Mouse (Mus musculus) lung, adult 2 months (tissue): ENCODE results near the gene Mt4. TPM values are rescaled to one million over a fixed set of nuclear protein-coding genes. Genes with fewer than 3 reads are reported as not detected.

Source experiments
- DNase-seq: peaks from one replicate; pipeline ENCODE4 v3.0.0; 2022
- H3K4me1 ChIP-seq: fragments of 200-500 bp; 2 replicates; pipeline ENCODE4 v1.6.1; 2011; ENCODE audit warnings: low read length; ENCODE audit not compliant: control insufficient read depth, insufficient read depth
- H3K4me3 ChIP-seq: fragments of 200-500 bp; replicated peaks from 2 replicates; pipeline ENCODE3; 2011; ENCODE audit warnings: low read depth, mild to moderate bottlenecking, control low read depth, low read length; ENCODE audit errors: extremely low read depth
- CTCF ChIP-seq: fragments of 200-500 bp; IDR thresholded peaks from 2 replicates; pipeline ENCODE4 v1.5.1; 2011; ENCODE audit warnings: mild to moderate bottlenecking, low read length, control low read depth; ENCODE audit not compliant: insufficient read depth
- POLR2A ChIP-seq: fragments of 200-500 bp; IDR thresholded peaks from 2 replicates; pipeline ENCODE4 v1.6.1; 2011; ENCODE audit warnings: low read depth, mild to moderate bottlenecking, control low read depth, low read length, borderline replicate concordance; ENCODE audit errors: extremely low read depth
- WGBS: fragments of 180-500 bp; shearing (Covaris S2); methylation state at CpG from one replicate; pipeline ENCODE4 v1.1.7; 2018; 5-methylcytosine and 5-hydroxymethylcytosine counted together
- polyA plus RNA-seq: library from polyadenylated mRNA; depleted of rRNA; stranded (reverse); fragments of >200 nt; gene quantifications from 2 replicates; pipeline ENCODE4 v1.2.3, GENCODE M21; 2012

The Mt4 gene
- polyA plus RNA-seq, 1 experiment, result 935 TPM

DNA sequence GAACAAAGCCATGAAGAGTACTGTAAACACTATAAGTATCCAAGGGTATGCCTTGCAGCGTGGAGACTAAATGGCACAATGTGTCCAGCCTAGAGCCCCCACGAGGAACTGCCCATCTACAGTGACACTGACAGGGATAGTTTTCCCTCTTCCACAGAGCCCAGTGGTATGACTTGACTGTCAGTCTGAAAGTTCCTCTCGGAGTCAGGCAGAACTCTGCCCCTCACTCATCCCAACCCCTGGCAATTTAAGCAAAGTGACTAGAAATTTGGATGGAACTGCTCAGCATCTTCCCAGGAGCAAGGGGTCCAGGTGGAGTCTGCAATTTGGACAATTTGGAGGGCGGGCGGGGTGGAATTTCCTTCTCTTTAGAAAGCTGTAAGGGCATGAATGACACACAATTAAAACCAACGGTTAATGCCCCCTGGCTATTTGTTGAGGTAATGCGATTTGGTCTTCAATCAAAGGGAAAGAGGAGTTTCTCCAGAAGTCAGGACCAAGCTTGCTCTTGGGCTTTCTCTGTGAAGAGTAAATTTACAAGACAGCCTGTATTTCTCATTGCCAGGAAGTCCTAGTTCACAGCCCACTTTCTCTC, 37.7 kb downstream of the Mt4 start:
- Histone ChIP-seq H3K4me3 (no peak overlapping the region), H3K4me1 (peaks cover 14% of the 10 kb centered on the region)
- DNase-seq, result no peak
- 40% methylated on average over 7 of the region's 7 CpGs for WGBS
- no peak for TF ChIP-seq POLR2A

- TF ChIP-seq POLR2A, result no peak
- no peak for TF ChIP-seq CTCF
- WGBS, result 66% methylated on average over 7 of the region's 7 CpGs
- Histone ChIP-seq H3K4me1 (peaks cover 7% of the 10 kb centered on the region), H3K4me3 (no peak overlapping the region)
- DNase-seq, result no peak
Measured at GRCm38 (mm10) chr8:94177716-94178390, 40.9 kb downstream of the Mt4 start.

GRCm38 (mm10) chr8:94178857-94179712, 42.1 kb downstream of the Mt4 start, which contains the start of gene Mt1:
Gene Mt1 (plus strand): TSS chr8:94179082.
- TF ChIP-seq CTCF (no peak), POLR2A (peak; percentile 88; the same call in 1 of the 2 replicates)
- WGBS, result under 1% methylated on average over 50 of the region's 50 CpGs
- peak; percentile 75 for DNase-seq
- Histone ChIP-seq H3K4me3 (peak within 1 kb of the TSS; percentile 64), H3K4me1 (peaks cover 6% of the 10 kb centered on the region)

- TF ChIP-seq POLR2A, result peak; percentile 27; the same call in 1 of the 2 replicates
- TF ChIP-seq CTCF, result no peak
- DNase-seq, result peak; percentile 36
- peak overlapping the region; percentile 64 for H3K4me3 ChIP-seq
- WGBS, result 6% methylated on average over 25 of the region's 25 CpGs
- H3K4me1 ChIP-seq, result peaks cover 6% of the 10 kb centered on the region
Measured at GRCm38 (mm10) chr8:94179713-94180560, 42.9 kb downstream of the Mt4 start.

- H3K4me1 ChIP-seq, result peaks cover 6% of the 10 kb centered on the region
- H3K4me3 ChIP-seq, result no peak overlapping the region
- DNase-seq, result no peak
- 89% methylated on average over 1 of the region's 1 CpGs for WGBS
- TF ChIP-seq CTCF (no peak), POLR2A (no peak)
Measured at GRCm38 (mm10) chr8:94180561-94180908, 43.5 kb downstream of the Mt4 start.

- TF ChIP-seq CTCF (no peak), POLR2A (no peak)
- WGBS, result 71% methylated on average over 13 of the region's 13 CpGs
- DNase-seq, result no peak
- Histone ChIP-seq H3K4me3 (no peak overlapping the region), H3K4me1 (peaks cover 10% of the 10 kb centered on the region)
Measured at GRCm38 (mm10) chr8:94182055-94182929, 45.3 kb downstream of the Mt4 start.

GRCm38 (mm10) chr8:94183117-94183516, 46.1 kb downstream of the Mt4 start:
- TF ChIP-seq CTCF (peak; percentile 48), POLR2A (no peak)
- Histone ChIP-seq H3K4me1 (peaks cover 10% of the 10 kb centered on the region), H3K4me3 (peak overlapping the region; percentile 47)
- DNase-seq, result peak; percentile 71
- WGBS, result 0% methylated on average over 16 of the region's 16 CpGs

GRCm38 (mm10) chr8:94184357-94184843, 47.4 kb downstream of the Mt4 start:
- H3K4me3 ChIP-seq, result no peak overlapping the region
- 38% methylated on average over 12 of the region's 12 CpGs for WGBS
- no peak for DNase-seq
- TF ChIP-seq POLR2A (no peak), CTCF (no peak)
- peaks cover 10% of the 10 kb centered on the region for H3K4me1 ChIP-seq

- WGBS, result 59% methylated on average over 6 of the region's 6 CpGs
- Histone ChIP-seq H3K4me3 (no peak overlapping the region), H3K4me1 (peaks cover 4% of the 10 kb centered on the region)
- TF ChIP-seq CTCF (no peak), POLR2A (no peak)
- DNase-seq, result no peak
Measured at GRCm38 (mm10) chr8:94185791-94186190, 48.8 kb downstream of the Mt4 start.
